Mouse (Mus musculus): Measurements from ENCODE around the gene 4933414I15Rik. TPM values are rescaled to one million over a fixed set of nuclear protein-coding genes. Genes with fewer than 3 reads are reported as not detected.

4933414I15Rik gene
- total RNA-seq (2014; rRNA removed) (not detected in 2 replicates), polyA plus RNA-seq (2015; fragmentation: Nextera tagmentation; extraction: Ambion mirVana) (not detected in 2 replicates)

DNA sequence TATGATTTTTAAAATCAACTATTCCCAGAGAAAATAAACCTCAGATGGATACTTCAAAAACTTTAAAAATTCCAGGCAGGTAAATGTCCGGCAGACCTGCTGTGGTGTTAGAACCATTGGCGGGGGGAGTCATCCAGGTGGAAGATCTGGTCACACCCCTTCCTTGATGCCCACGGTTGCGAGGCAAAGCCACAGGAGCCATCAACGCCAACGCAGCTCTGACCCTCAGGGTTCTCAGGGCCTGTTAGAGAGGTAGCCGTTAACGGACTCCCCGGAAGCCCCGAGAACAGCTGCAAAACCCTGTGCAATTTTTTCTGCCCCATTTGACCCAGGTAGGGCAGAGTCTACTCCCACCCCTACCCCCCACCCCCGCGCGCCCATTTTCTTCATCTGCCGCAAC lies at the start of gene 4933414I15Rik:
4933414I15Rik (minus strand) TSS at position 260 of the 400 bp plus-strand sequence.
- H3K4me2 ChIP-seq (ENCODE audit: low read depth, low read length): no peak within 1 kb of the TSS
- no peaks in the 10 kb centered on the region for H3K36me3 ChIP-seq (ENCODE audit: insufficient read depth, low read length)
- no peak within 1 kb of the TSS for H3K9ac ChIP-seq (replicated peaks; ENCODE audit: low read length)
- no peaks in the 10 kb centered on the region for H3K9me3 ChIP-seq (ENCODE audit: low read length)
- no peak for TF ChIP-seq CTCF (IDR thresholded peaks at IDR 0.05; ENCODE audit: low read depth)
- H3K27ac ChIP-seq: no peak within 1 kb of the TSS
- ATAC-seq (no peak), DNase-seq (ENCODE audit: low spot score) (no peak)
- H3K27me3 ChIP-seq (ENCODE audit: insufficient read depth, low read length): no peaks in the 10 kb centered on the region
- H3K4me3 ChIP-seq (ENCODE audit: low read length): no peak within 1 kb of the TSS
- WGBS: 78% methylated on average over 14 of the region's 14 CpGs
- H3K4me1 ChIP-seq (ENCODE audit: insufficient read depth, low read length): no peaks in the 10 kb centered on the region

DNA sequence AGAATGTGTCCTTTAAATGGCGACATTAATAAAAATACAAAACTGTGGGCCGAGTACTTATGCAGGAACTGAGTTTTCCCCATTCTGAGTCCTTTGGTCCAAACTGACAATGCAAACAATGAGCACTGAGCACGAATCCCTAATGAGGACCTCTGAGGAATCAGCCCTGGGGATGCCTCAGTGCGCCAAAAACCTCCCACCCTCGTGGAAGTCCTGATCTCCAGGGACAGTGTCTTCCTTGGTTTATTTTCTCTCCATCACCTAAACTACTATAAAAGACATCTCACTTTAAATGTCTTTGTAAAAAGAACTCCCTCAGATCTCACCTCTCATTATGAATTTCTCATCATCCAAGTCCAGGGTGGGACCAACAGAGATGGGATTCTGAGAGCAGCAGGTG lies 38.1 kb upstream of the 4933414I15Rik start, which contains the start of gene Olfr1377:
Olfr1377 (plus strand) TSS at position 301 of the 400 bp plus-strand sequence.
- 54% methylated on average over 5 of the region's 5 CpGs for WGBS
- no peak for DNase-seq (ENCODE audit: low spot score)
- no peak for TF ChIP-seq CTCF (IDR thresholded peaks at IDR 0.05; ENCODE audit: low read depth)
- no peaks in the 10 kb centered on the region for H3K36me3 ChIP-seq (ENCODE audit: insufficient read depth, low read length)
- H3K4me2 ChIP-seq (ENCODE audit: low read depth, low read length): no peak within 1 kb of the TSS
- no peak within 1 kb of the TSS for H3K9ac ChIP-seq (replicated peaks; ENCODE audit: low read length)
- H3K4me1 ChIP-seq (ENCODE audit: insufficient read depth, low read length): no peaks in the 10 kb centered on the region
- ATAC-seq: no peak
- H3K4me3 ChIP-seq (ENCODE audit: low read length): no peak within 1 kb of the TSS
- H3K27me3 ChIP-seq (ENCODE audit: insufficient read depth, low read length): no peaks in the 10 kb centered on the region
- H3K9me3 ChIP-seq (ENCODE audit: low read length): no peaks in the 10 kb centered on the region
- H3K27ac ChIP-seq: no peak within 1 kb of the TSS

DNA sequence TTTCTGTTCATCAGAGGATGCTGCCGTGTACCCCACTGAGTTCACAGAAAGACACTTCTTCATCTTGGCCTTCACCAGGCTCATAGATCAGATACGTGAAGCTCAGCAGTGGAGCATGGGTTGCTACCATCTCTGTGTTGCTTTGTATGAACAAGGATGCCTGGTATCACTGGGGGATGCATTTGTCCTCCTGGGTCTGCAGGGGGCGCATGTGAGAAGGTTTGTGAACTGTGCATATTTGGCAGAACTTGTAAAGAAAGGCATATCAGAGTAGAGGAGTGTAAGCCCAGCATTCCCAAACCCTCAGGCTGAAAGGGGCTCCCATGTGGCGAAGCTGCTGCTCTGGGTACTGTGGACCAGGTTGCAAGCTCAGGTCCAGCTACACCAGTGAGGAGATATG lies 33.7 kb upstream of the 4933414I15Rik start:
- ATAC-seq (no peak), DNase-seq (ENCODE audit: low spot score) (peak; percentile 5)
- H3K36me3 ChIP-seq (ENCODE audit: insufficient read depth, low read length): no peaks in the 10 kb centered on the region
- no peak overlapping the region for H3K4me3 ChIP-seq (ENCODE audit: low read length)
- no peak for TF ChIP-seq CTCF (IDR thresholded peaks at IDR 0.05; ENCODE audit: low read depth)
- no peaks in the 10 kb centered on the region for H3K9me3 ChIP-seq (ENCODE audit: low read length)
- H3K4me2 ChIP-seq (ENCODE audit: low read depth, low read length): no peak overlapping the region
- H3K27me3 ChIP-seq (ENCODE audit: insufficient read depth, low read length): no peaks in the 10 kb centered on the region
- H3K4me1 ChIP-seq (ENCODE audit: insufficient read depth, low read length): no peaks in the 10 kb centered on the region
- H3K27ac ChIP-seq: no peak overlapping the region
- WGBS: 74% methylated on average over 4 of the region's 4 CpGs
- H3K9ac ChIP-seq (replicated peaks; ENCODE audit: low read length): no peak overlapping the region

DNA sequence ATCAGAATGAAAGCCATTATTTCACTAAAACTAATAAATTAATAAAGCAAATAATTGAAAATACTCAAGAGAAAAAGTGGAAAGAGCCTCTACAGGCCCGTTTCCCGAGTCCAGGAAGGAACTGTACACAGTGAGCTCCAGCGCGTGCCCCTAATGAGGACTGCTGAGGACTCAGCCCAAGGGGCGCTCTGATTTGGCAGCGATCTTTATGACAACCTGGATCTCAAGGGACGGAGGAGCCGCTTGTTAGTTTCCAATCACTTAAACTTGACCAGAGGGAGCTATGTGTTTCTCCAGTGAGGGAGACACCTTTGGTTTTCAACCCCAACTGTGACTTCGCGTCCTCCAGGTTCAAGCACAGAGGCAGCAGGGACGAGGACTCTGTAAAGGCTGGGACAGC lies 22.7 kb upstream of the 4933414I15Rik start, which contains the start of gene Olfr1378:
Olfr1378 (plus strand) TSS at position 301 of the 400 bp plus-strand sequence.
- Histone ChIP-seq H3K4me3 (ENCODE audit: low read length) (no peak within 1 kb of the TSS), H3K27ac (no peak within 1 kb of the TSS), H3K36me3 (ENCODE audit: insufficient read depth, low read length) (no peaks in the 10 kb centered on the region), H3K4me2 (ENCODE audit: low read depth, low read length) (no peak within 1 kb of the TSS), H3K9me3 (ENCODE audit: low read length) (no peaks in the 10 kb centered on the region), H3K9ac (replicated peaks; ENCODE audit: low read length) (no peak within 1 kb of the TSS), H3K27me3 (ENCODE audit: insufficient read depth, low read length) (no peaks in the 10 kb centered on the region), H3K4me1 (ENCODE audit: insufficient read depth, low read length) (no peaks in the 10 kb centered on the region)
- 85% methylated on average over 11 of the region's 11 CpGs for WGBS
- DNase-seq (ENCODE audit: low spot score) (no peak), ATAC-seq (no peak)
- TF ChIP-seq CTCF (IDR thresholded peaks at IDR 0.05; ENCODE audit: low read depth): no peak

DNA sequence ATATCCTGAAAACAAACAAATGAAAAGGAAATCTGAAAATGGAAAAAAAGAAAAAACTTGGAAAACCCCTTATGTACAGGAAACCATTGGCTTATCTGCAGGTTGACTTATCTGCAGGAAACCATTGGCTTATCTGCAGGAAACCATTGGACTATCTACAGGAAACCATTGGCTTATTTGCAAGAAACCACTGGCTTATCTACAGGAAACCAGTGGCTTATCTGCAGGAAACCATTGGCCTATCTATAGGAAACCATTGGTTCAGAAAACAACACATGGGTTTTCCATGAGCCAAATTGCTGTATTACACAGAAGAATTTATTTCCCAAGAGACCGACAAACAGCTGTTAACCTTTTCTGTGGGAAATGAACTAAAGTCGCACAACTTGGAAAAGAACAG lies 21.3 kb upstream of the 4933414I15Rik start:
- no peaks in the 10 kb centered on the region for H3K27me3 ChIP-seq (ENCODE audit: insufficient read depth, low read length)
- H3K36me3 ChIP-seq (ENCODE audit: insufficient read depth, low read length): no peaks in the 10 kb centered on the region
- 80% methylated on average over 2 of the region's 2 CpGs for WGBS
- no peak overlapping the region for H3K4me3 ChIP-seq (ENCODE audit: low read length)
- no peaks in the 10 kb centered on the region for H3K9me3 ChIP-seq (ENCODE audit: low read length)
- H3K4me2 ChIP-seq (ENCODE audit: low read depth, low read length): no peak overlapping the region
- TF ChIP-seq CTCF (IDR thresholded peaks at IDR 0.05; ENCODE audit: low read depth): no peak
- H3K9ac ChIP-seq (replicated peaks; ENCODE audit: low read length): no peak overlapping the region
- no peak for DNase-seq (ENCODE audit: low spot score)
- H3K4me1 ChIP-seq (ENCODE audit: insufficient read depth, low read length): no peaks in the 10 kb centered on the region
- no peak overlapping the region for H3K27ac ChIP-seq
- ATAC-seq: no peak

DNA sequence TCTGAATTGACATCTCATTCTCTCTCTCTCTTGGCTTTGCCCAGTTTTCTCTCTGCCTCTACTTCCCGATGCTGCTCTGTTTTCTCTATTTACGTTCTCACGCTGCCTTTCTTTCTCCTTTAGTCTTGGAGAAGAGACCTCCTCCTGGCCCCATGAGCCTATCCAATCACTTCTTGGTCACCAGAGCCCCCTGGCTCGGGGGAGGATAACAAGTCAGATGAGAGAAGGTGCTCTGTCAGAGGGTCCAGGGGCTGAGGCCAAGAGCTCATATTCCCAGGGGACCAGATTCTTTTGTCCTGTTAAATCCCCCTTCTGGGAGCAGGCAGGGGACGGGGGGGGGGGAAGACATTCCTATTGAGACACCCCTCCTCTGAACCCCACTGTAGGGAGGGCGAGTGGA lies 10.1 kb upstream of the 4933414I15Rik start, which contains the start of gene Prop1:
Prop1 (minus strand) TSS at position 101 of the 400 bp plus-strand sequence.
- no peak for TF ChIP-seq CTCF (IDR thresholded peaks at IDR 0.05; ENCODE audit: low read depth)
- Histone ChIP-seq H3K27me3 (ENCODE audit: insufficient read depth, low read length) (no peaks in the 10 kb centered on the region), H3K4me3 (ENCODE audit: low read length) (no peak within 1 kb of the TSS), H3K36me3 (ENCODE audit: insufficient read depth, low read length) (no peaks in the 10 kb centered on the region), H3K9ac (replicated peaks; ENCODE audit: low read length) (no peak within 1 kb of the TSS), H3K27ac (no peak within 1 kb of the TSS), H3K4me2 (ENCODE audit: low read depth, low read length) (no peak within 1 kb of the TSS), H3K9me3 (ENCODE audit: low read length) (no peaks in the 10 kb centered on the region), H3K4me1 (ENCODE audit: insufficient read depth, low read length) (no peaks in the 10 kb centered on the region)
- ATAC-seq: no peak
- WGBS: 72% methylated on average over 6 of the region's 6 CpGs
- no peak for DNase-seq (ENCODE audit: low spot score)

DNA sequence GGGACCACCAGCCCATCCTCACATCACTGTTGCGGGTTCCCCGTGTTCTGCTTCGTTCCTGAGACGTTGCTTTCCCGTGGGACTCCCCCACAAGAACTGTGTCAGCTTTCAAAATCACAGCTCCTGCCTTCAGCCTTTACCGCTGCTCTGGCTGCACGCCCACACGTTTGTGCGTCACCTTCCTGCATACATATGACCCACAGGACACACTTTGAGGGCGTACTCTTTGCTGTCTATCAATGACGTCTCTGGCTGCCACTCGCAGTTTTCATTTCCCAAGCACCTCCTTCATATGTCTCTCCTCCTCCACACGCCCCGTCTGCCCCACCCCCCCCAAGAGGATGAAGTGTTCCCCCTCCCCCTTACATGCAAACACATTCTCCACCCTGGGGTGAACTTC lies 8.7 kb upstream of the 4933414I15Rik start:
- Histone ChIP-seq H3K9me3 (ENCODE audit: low read length) (no peaks in the 10 kb centered on the region), H3K9ac (replicated peaks; ENCODE audit: low read length) (no peak overlapping the region), H3K27me3 (ENCODE audit: insufficient read depth, low read length) (no peaks in the 10 kb centered on the region), H3K4me1 (ENCODE audit: insufficient read depth, low read length) (no peaks in the 10 kb centered on the region), H3K4me3 (ENCODE audit: low read length) (no peak overlapping the region), H3K4me2 (ENCODE audit: low read depth, low read length) (no peak overlapping the region), H3K27ac (no peak overlapping the region), H3K36me3 (ENCODE audit: insufficient read depth, low read length) (no peaks in the 10 kb centered on the region)
- ATAC-seq (no peak), DNase-seq (ENCODE audit: low spot score) (no peak)
- no peak for TF ChIP-seq CTCF (IDR thresholded peaks at IDR 0.05; ENCODE audit: low read depth)
- WGBS: 74% methylated on average over 14 of the region's 14 CpGs
